Mouse (Mus musculus) megakaryocyte, adult 5-6 weeks (primary cell): ENCODE results near the gene Tgfb1i1. TPM values are rescaled to one million over a fixed set of nuclear protein-coding genes. Genes with fewer than 3 reads are reported as not detected.
A peak's percentile ranks its signal among the peaks of the same experiment; 100 is the strongest.

Experiments used
- ATAC-seq: 2 replicates; pipeline ENCODE4 v1.8.0; 2016; ENCODE audit warnings: mild to moderate bottlenecking, inconsistent platforms; ENCODE audit not compliant: poor library complexity, severe bottlenecking
- total RNA-seq, 2 experiments: library from RNA; stranded (forward) in 1 of 2; stranded (reverse) in 1 of 2; fragments of 153-499, 151-499 nt in 1 of 2; fragments of 221-1000, 200-1000 nt in 1 of 2; gene quantifications; 2 replicates each; pipeline versions ENCODE4 v1.2.3 to v1.2.4; 2015 to 2017

Tgfb1i1 gene
- 1.1 TPM in 1 of 2 replicates, not detected in the other for total RNA-seq (2015)
- 0.07 TPM in 1 of 2 replicates, not detected in the other for total RNA-seq (2017)

DNA sequence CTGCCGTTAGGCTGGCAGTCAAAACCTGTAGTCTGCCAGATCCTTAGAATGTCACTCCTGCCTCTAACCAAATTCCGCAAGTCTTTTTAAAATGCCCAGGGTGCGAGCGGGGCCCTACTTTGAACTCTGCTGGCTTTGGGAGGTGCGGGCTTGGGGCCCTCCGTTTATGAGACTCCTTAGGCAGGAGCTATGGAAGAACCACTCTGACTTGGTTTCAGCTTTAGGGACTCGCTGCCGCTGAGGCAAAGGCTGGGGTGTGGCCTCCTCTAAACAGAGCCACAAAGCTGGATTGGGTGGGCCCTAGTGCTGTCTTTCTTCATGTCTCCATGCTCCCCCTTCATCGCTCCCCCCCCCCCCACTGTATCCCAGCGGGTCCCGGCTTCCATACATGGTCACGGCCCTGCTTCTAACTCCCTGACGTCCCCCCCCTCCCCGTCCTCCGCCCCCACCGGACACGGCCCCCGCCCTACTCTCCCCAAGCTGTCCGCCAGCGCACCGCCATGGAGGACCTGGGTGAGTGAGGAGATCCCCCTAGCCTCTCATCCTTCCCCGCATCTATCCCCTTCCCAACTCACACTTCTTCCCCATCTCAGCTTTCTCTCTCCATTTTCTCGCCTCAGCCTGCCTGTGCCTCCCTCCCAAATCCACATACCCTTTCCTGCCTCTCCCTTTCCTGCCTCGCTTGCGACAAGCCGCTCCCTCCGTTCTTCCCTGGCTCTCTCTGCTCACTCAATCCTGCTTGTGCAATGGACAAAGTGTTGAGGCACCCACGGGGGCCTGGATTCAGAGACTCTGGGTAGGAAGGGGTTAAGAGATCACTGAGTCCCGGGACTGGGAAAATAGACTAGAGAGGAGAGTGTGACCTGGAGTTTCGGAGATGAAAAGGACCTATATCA is at the start of gene Tgfb1i1:
Tgfb1i1 (plus strand) TSS at position 317 of the 896 bp plus-strand sequence.
- no peak for ATAC-seq

DNA sequence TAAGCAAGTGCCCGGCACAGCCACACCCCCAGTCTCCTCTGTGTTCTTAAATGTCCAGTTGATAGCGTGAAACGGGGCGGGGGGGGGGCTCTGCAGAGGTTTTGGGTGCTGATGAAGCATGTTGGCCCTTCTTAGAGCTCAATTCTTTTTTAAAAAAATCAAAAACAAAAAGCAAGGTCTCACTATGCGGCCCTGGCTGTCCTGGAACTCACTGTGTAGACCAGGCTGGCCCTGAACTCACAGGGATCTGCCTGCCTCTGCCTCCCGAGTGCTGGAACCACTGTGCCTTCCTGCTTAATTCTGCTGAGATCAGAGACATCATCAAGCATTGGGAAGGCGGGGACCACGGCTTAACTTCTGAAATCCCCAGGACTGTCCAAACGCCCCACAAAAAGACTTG is 45.0 kb upstream of the Tgfb1i1 start:
- ATAC-seq, result no peak

DNA sequence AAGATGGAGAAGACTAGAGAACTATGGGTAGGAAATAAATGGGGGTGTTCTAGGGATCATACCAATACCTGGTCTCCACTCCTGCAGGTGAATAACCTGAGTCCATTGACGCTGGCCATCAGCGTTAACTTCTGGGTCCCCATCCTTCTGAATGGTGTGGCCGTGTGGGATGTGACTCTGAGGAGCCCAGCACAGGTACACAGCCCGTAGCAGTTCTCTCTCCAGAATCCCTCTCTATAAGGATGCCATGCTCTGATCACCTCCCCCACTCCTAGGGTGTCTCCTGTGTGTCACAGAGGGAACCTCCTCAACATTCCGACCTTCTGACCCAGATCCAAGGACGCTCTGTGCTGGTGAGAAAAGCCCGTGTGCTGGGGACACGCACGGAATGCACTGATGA is 43.5 kb upstream of the Tgfb1i1 start:
- ATAC-seq, result no peak

DNA sequence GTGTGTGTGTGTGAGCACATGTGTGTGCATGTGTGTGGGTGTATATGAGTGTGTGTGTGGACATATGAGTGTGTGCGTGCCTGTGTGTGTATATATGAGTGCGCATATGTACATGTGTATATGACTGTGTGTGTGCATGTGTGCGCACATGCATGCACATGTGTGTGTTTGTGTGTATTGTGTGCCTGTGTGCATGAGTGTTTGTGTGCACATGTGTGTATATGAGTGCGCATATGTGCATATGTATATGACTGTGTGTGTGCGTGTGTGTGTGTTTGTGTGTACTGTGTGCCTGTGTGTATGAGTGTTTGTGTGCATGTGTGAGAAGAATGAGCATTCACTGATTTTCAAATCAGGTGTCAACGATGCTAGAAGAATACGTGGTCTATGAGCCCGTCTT is 42.4 kb upstream of the Tgfb1i1 start:
- no peak for ATAC-seq

DNA sequence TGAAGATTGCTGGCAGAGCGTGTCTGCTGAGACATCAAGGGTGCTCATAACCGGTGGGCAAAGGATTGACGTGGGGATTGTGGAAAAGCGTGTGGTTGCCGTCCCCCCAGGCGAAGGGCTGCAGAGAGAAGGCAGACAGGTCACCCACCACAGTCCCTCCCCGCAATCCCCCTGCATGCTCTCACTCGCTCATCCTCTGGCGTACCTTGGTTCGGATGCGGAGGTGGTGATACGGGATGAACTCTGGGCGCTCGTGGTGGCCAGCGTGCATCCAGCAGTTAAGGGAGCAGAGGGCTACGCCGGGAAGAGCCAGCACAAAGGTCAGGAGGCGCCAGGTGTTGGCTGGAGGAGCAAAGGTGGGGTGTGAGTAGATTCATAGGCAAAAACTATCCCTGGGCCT is 40.9 kb upstream of the Tgfb1i1 start:
- no peak for ATAC-seq

DNA sequence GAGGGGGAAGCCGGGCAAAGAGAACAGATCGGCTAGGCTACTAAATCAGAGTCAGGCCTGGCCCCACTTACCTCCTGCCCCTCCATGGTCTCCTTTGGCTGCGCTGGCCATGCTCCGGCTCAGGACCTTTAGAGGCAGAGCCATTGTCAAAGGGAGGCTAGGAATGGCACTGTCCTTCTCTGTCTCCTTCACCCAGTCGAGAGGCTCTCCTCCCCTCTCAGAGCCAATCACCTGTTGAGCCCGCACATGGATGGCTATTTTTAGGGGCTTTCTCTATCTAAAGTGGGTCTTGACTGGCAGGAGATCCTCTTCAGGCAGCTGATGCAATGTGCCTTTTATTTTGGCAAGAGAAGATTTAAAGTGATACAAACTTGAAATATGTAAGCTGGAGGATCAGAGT is 40.5 kb upstream of the Tgfb1i1 start, which contains the start of gene Cox6a2:
Cox6a2 (minus strand) TSS at position 236 of the 400 bp plus-strand sequence.
- ATAC-seq, result no peak

DNA sequence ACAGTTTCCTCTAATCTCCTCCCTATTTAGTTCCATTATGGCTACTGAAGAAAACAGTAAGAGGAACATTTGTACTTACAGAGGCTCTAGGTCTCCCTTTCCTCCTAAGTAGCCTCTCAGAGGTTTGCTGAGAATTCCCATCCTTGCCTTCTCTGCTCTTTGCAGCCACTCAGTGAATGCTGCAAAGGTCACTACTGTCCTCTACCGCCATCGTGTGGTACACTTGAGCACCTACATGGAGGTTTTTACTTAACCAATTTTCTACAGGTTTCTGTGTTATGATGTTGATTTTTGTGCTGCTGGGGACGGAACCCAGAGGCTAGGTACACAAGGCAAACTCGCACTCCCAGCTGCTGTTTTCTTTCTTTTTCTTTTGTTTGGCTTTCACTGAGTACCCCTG is 38.4 kb upstream of the Tgfb1i1 start:
- peak; percentile 88 for ATAC-seq

DNA sequence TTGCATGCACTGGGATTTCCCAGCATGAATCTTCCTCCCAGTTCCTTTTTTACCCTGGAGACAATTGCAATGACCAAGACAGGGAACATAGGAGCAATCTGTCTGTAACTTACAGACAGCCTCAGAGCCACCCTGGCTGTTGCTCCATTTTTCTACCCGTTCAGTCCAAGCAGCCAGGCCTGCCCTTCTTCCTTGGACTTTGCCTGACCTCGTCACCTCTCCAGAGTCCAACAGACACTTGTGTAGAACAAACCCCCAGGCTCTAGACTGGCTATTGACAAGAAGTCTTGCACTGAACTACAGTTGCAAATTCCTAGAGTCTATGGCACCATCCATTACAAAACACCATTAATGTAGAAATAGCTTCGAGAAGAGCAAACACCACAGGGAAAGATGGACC is 36.8 kb upstream of the Tgfb1i1 start:
- no peak for ATAC-seq

DNA sequence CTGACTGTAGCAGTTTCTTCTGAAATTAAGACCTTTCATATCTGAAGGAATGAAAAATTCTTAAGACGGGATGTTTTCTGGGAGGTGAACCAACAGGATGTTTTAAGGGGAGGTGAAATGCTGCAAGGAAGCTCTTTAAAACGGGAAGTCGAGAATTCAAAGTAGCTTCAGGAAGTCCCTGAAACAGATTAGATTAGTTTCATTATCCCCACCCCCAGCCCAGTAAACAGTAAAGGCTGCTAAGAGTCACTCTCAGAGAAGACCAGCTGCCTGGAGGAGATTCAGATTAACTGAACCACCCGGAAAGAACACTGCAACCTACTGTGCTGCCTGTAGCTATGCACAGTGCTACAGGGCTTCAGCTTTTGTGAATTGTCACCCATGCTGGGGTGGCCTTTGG is 26.7 kb upstream of the Tgfb1i1 start:
- ATAC-seq, result no peak

DNA sequence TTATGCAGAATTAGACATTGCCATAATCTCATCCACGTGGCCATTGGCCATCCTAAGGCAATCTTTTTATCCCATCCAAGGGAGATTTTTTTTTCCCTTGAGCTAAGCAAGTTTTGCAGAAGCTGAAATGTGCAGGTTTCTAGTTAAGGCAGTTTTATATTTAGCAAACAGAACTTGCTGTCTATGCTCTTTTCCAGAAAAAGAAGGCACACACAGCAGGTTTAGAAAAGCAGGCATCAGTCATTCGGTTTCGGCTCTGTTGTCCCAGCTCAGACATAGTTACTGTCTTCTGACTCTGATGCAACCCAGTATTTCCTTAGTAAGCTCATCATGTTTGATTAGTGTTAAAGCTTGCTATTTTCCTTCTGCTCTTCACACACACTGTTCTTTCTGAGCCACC is 25.7 kb upstream of the Tgfb1i1 start:
- no peak for ATAC-seq

DNA sequence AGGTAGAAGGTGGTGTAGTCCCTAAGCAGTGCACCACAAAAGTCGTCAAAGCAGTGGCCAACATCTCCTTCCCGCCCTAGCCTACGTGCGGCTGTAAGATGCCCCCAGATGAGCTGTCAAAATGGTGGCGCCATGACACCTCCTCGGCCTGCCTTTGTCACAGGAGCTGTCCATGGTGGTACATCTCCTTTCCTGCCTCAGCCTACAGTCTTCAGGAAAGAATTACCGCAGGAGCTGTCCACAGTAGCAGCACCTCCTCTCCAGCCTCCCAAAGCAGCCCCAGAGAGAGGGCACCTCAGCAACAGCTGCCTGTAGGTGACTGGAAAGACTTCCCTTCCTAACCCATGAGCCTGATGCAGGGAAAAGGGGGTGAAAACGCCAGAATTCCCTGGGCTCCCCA is 14.9 kb upstream of the Tgfb1i1 start:
- no peak for ATAC-seq

DNA sequence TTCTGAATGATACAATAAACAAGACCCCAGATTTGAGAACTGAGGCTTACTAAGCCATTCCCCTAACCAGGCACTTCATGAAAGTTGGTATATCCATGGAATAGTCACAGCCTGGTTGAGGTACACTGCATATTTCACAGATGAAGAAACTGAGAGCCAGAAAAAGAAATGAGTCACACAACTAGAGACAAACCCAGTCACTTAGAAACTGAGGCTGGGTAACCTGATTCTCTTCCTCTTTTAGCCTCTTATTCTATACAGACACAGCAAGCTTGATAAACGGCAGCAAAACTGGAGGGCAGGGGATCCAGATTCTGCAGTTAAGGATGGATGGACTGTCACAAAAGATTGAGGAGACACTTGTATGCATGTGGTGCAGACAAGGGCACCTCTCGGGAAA is 11.8 kb upstream of the Tgfb1i1 start:
- no peak for ATAC-seq

DNA sequence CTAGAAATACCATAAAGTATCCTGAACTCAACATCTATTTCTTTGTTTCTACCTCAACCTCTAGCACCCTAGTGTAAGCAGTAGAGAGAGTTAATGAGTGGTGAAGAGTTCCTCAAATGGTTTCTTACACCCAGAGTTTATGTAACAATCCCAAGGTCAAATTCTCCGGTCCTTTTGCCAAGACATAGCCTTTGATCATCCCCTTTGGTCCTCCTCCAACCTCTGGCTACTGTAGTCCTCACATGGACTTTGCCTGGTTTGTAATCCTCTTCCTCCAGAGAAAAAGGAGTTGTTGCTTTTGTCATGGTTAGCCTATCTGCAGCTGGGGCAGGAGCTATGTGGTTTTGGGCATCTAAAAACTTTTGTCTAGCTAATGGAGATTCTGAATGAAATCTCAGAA is 11.1 kb upstream of the Tgfb1i1 start:
- ATAC-seq, result no peak

DNA sequence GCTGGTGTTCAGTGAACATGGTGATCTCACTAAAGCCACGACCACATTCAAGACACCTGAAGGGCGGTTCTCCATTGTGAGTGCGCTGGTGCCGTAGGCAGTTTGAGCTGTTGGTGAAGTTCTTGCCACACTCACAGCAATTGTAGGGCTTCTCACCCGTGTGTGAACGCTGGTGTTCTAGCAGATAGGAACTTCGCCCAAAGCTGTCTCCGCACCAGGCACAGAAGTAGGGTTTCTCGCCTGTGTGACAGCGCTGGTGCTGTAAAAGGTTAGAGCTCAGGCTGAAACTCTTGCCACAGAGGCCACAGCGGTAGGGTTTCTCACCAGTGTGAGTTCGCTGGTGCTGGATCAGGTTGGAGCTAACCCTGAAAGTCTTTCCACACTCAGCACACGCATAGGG is 10.2 kb upstream of the Tgfb1i1 start:
- no peak for ATAC-seq

DNA sequence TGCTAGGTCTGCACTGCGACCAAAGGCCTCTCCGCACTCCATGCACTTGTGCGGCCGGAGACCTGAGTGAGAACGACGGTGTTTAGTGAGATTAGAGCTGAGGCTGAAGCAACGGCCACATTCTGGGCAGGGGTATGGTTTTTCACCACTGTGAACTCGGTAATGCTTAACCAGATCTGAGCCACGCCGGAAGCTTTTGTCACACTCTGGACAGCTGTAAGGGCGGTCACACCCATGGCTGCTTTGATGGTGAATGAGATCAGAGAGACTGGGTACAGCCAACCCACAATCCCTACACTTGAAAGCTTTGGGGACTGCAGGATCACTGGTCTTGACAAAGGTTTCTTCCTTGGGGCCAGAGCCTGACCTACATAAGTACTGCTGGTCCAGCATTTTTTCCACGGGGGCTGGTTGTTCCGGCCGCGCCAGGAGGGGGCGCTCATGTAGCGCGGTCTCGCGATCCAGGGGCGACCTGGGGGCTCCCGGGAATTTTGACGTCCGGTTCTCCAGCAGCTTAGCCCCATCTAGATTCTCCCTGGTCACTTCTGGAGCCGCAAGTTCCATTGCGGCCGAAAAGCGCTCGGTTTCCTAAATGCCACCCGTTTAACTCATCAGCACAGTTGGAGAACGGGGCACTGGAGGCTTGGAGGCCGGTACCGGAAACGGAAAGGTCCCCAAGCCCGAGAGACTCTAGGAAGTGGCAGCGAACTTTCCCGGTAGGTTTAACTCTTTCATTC is 9.6 kb upstream of the Tgfb1i1 start, which contains the start of gene Armc5:
Armc5 (plus strand) TSS at position 487 of the 737 bp plus-strand sequence.
- ATAC-seq, result peak; percentile 36

DNA sequence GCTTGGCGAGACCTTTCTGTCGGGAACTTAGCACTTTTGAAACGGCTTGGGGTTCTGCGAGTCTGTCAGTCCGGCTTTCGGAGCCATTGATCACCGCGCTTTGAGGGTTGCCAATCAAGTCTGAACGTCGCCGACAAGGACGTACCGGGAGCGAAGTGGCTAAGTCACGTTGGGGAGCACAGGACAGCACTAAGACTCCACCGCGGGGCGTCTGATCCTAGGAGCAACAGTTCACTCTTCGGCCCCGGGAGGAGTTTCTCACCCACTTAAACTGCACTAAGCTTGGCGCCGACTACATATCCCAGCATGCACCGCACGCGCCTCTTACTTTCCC is 9.1 kb upstream of the Tgfb1i1 start:
- no peak for ATAC-seq

DNA sequence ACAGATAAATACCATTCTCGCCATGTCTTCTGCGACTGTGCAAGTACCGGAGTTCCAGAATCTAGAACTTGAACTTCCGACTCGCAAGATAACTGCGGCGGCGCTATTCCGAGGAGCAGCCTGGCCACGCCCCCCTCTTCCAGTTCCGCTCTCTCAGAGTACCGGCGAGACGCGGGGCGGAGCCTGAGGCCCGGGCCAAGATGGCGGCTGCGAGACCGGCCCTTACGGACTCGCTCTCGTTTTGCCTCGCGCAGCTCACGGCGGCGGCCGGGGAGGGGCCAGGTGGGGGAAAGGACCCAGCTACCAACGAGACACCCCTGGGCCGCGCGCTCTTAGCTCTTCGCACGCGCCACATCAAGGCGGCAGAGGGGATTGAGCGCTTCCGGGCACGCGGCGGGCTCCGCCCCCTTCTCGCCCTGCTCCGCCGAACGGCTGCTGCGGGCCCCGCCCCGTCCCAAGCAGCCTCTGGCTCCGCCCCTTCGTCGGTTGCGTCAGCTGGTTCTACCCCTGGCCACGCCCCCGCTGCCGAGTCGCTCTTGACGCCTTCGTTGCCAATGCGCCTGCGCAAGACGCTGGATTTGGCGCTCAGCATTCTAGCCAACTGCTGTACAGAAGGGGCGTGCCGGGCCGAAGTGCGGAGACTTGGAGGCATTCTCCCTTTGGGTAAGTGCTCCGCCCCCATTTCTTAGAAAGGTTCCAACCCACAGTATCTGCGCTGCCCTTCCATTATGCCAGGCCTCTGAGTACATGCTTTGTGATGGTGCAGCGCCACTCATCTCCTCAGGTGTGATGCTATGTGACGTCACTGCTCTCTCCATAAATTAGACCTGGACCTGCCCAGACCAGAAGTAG is 8.5 kb upstream of the Tgfb1i1 start, which contains the start of gene 9130023H24Rik:
9130023H24Rik (minus strand) TSS at position 105 of the 852 bp plus-strand sequence.
- peak; percentile 83 for ATAC-seq

DNA sequence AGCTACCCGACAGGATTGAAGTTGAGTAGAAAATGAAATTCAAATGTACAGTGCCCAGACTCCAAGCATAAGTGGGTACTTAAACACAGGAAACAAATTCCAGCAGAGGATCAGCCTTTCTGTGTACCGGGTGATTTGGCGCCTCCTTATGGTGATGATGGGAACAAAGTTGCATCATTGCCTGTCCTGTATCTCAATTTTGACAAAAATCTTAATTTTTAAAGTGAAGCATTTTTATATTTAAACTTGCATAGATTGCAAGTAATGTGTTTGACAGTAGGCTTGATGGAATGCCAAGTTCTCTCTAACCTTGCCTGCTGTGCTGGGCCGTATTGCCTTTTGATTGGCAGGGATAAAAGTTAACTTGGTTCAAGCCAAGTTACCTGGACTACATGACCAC is 7.6 kb upstream of the Tgfb1i1 start:
- no peak for ATAC-seq

DNA sequence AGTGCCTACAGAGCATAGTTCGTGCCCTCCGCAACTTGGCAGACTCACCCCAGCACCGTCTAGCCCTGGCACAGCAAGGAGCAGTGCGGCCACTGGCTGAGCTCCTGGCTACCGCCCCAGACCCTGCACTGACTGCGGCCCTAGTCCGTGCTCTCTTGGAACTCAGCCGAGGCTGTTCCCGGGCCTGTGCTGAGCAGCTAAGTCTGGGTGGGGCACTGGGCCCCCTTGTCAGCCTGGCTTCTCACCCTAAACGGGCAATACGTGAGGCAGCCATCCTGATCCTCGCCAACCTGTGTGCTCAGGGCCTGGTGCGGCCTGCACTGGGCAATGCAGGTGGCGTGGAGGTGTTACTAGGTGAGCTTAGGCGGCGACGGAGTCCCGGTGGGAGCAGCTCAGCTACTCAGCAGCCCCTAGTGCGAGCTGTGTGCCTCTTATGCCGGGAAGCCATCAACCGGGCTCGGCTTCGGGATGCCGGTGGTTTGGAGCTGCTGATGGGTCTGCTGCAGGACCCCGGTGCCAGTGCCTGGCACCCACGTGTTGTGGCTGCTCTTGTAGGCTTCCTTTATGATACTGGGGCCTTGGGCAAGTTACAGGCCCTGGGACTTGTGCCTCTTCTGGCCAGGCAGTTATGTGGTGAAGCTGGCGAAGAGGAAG is 6.4 kb upstream of the Tgfb1i1 start:
- ATAC-seq, result no peak

DNA sequence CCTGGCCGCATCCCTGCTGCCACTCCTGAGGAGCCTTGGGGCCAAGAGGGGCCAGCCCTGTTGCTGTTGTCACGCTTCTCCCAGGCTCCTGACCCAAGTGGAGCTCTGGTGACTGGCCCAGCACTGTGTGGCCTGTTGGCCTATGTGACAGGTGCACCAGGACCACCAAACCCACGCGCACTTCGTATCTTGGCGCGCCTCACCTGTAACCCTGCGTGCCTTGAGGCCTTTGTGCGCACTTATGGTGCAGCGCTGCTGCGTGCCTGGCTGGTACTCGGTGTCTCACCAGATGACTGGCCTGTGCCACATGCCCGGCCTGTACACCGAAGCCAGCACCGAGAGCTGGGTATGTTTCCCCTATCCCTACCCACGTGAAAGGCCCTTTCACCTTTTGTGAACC is 4.3 kb upstream of the Tgfb1i1 start:
- no peak for ATAC-seq
